Mouse (Mus musculus): Measurements from ENCODE around the gene Zfp217. TPM values are rescaled to one million over a fixed set of nuclear protein-coding genes. Genes with fewer than 3 reads are reported as not detected.

Gene Zfp217
- polyA plus RNA-seq, 1 experiment from 2014 or later: 4.4 TPM

GRCm38 (mm10) chr2:170110306-170110705 lies 37.6 kb downstream of the Zfp217 start:
- Histone ChIP-seq H3K36me3 (ENCODE audit: insufficient read depth, low read length) (peaks cover 63% of the 10 kb centered on the region), H3K4me2 (replicated peaks; ENCODE audit: low read depth, low read length) (no peak overlapping the region), H3K4me3 (ENCODE audit: low read length) (no peak overlapping the region), H3K4me1 (ENCODE audit: insufficient read depth, low read length) (no peaks in the 10 kb centered on the region), H3K27ac (ENCODE audit: low read length) (no peak overlapping the region), H3K9me3 (ENCODE audit: low read length) (no peaks in the 10 kb centered on the region), H3K9ac (replicated peaks; ENCODE audit: low read length) (no peak overlapping the region), H3K27me3 (ENCODE audit: insufficient read depth, low read length) (no peaks in the 10 kb centered on the region)
- no peak for ATAC-seq (ENCODE audit: low FRiP score, low TSS enrichment)
- WGBS: 63% methylated on average over 8 of the region's 8 CpGs

GRCm38 (mm10) chr2:170109528-170109927 lies 38.4 kb downstream of the Zfp217 start:
- no peak for ATAC-seq (ENCODE audit: low FRiP score, low TSS enrichment)
- H3K9ac ChIP-seq (replicated peaks; ENCODE audit: low read length): no peak overlapping the region
- no peaks in the 10 kb centered on the region for H3K27me3 ChIP-seq (ENCODE audit: insufficient read depth, low read length)
- no peaks in the 10 kb centered on the region for H3K4me1 ChIP-seq (ENCODE audit: insufficient read depth, low read length)
- no peak overlapping the region for H3K4me3 ChIP-seq (ENCODE audit: low read length)
- no peak overlapping the region for H3K27ac ChIP-seq (ENCODE audit: low read length)
- no peaks in the 10 kb centered on the region for H3K9me3 ChIP-seq (ENCODE audit: low read length)
- WGBS: 67% methylated on average over 5 of the region's 5 CpGs
- no peak overlapping the region for H3K4me2 ChIP-seq (replicated peaks; ENCODE audit: low read depth, low read length)
- H3K36me3 ChIP-seq (ENCODE audit: insufficient read depth, low read length): peaks cover 56% of the 10 kb centered on the region

GRCm38 (mm10) chr2:170107791-170108190 lies 40.1 kb downstream of the Zfp217 start:
- no peak overlapping the region for H3K27ac ChIP-seq (ENCODE audit: low read length)
- no peak for ATAC-seq (ENCODE audit: low FRiP score, low TSS enrichment)
- H3K27me3 ChIP-seq (ENCODE audit: insufficient read depth, low read length): no peaks in the 10 kb centered on the region
- peaks cover 38% of the 10 kb centered on the region for H3K36me3 ChIP-seq (ENCODE audit: insufficient read depth, low read length)
- no peaks in the 10 kb centered on the region for H3K9me3 ChIP-seq (ENCODE audit: low read length)
- 76% methylated on average over 3 of the region's 3 CpGs for WGBS
- no peak overlapping the region for H3K4me2 ChIP-seq (replicated peaks; ENCODE audit: low read depth, low read length)
- H3K4me3 ChIP-seq (ENCODE audit: low read length): no peak overlapping the region
- no peak overlapping the region for H3K9ac ChIP-seq (replicated peaks; ENCODE audit: low read length)
- no peaks in the 10 kb centered on the region for H3K4me1 ChIP-seq (ENCODE audit: insufficient read depth, low read length)

- H3K9me3 ChIP-seq (ENCODE audit: low read length): no peaks in the 10 kb centered on the region
- H3K27ac ChIP-seq (ENCODE audit: low read length): no peak overlapping the region
- WGBS: 79% methylated on average over 9 of the region's 9 CpGs
- no peak for ATAC-seq (ENCODE audit: low FRiP score, low TSS enrichment)
- no peaks in the 10 kb centered on the region for H3K27me3 ChIP-seq (ENCODE audit: insufficient read depth, low read length)
- no peak overlapping the region for H3K9ac ChIP-seq (replicated peaks; ENCODE audit: low read length)
- H3K4me3 ChIP-seq (ENCODE audit: low read length): no peak overlapping the region
- no peak overlapping the region for H3K4me2 ChIP-seq (replicated peaks; ENCODE audit: low read depth, low read length)
- peaks cover 29% of the 10 kb centered on the region for H3K36me3 ChIP-seq (ENCODE audit: insufficient read depth, low read length)
- H3K4me1 ChIP-seq (ENCODE audit: insufficient read depth, low read length): 0 out of 2 replicates have a peak, but pooled peaks cover 4% of the 10 kb centered on the region
Measured at GRCm38 (mm10) chr2:170106000-170106399, 41.9 kb downstream of the Zfp217 start.

- no peak overlapping the region for H3K4me2 ChIP-seq (replicated peaks; ENCODE audit: low read depth, low read length)
- no peak for ATAC-seq (ENCODE audit: low FRiP score, low TSS enrichment)
- 88% methylated on average over 6 of the region's 6 CpGs for WGBS
- no peaks in the 10 kb centered on the region for H3K27me3 ChIP-seq (ENCODE audit: insufficient read depth, low read length)
- H3K36me3 ChIP-seq (ENCODE audit: insufficient read depth, low read length): peaks cover 14% of the 10 kb centered on the region
- no peak overlapping the region for H3K4me3 ChIP-seq (ENCODE audit: low read length)
- H3K4me1 ChIP-seq (ENCODE audit: insufficient read depth, low read length): 0 out of 2 replicates have a peak, but pooled peaks cover 4% of the 10 kb centered on the region
- H3K9me3 ChIP-seq (ENCODE audit: low read length): no peaks in the 10 kb centered on the region
- no peak overlapping the region for H3K27ac ChIP-seq (ENCODE audit: low read length)
- H3K9ac ChIP-seq (replicated peaks; ENCODE audit: low read length): no peak overlapping the region
Measured at GRCm38 (mm10) chr2:170104396-170104795, 43.5 kb downstream of the Zfp217 start.

GRCm38 (mm10) chr2:170103852-170104251 lies 44.1 kb downstream of the Zfp217 start:
- H3K4me1 ChIP-seq (ENCODE audit: insufficient read depth, low read length): 0 out of 2 replicates have a peak, but pooled peaks cover 4% of the 10 kb centered on the region
- WGBS: 52% methylated on average over 9 of the region's 9 CpGs
- no peak overlapping the region for H3K4me2 ChIP-seq (replicated peaks; ENCODE audit: low read depth, low read length)
- no peak for ATAC-seq (ENCODE audit: low FRiP score, low TSS enrichment)
- no peaks in the 10 kb centered on the region for H3K9me3 ChIP-seq (ENCODE audit: low read length)
- H3K4me3 ChIP-seq (ENCODE audit: low read length): no peak overlapping the region
- H3K27me3 ChIP-seq (ENCODE audit: insufficient read depth, low read length): no peaks in the 10 kb centered on the region
- no peak overlapping the region for H3K9ac ChIP-seq (replicated peaks; ENCODE audit: low read length)
- H3K27ac ChIP-seq (ENCODE audit: low read length): no peak overlapping the region
- H3K36me3 ChIP-seq (ENCODE audit: insufficient read depth, low read length): peaks cover 11% of the 10 kb centered on the region

GRCm38 (mm10) chr2:170103341-170103740 lies 44.6 kb downstream of the Zfp217 start:
- no peaks in the 10 kb centered on the region for H3K27me3 ChIP-seq (ENCODE audit: insufficient read depth, low read length)
- ATAC-seq (ENCODE audit: low FRiP score, low TSS enrichment): no peak
- WGBS: 77% methylated on average over 5 of the region's 5 CpGs
- no peak overlapping the region for H3K4me2 ChIP-seq (replicated peaks; ENCODE audit: low read depth, low read length)
- H3K4me3 ChIP-seq (ENCODE audit: low read length): no peak overlapping the region
- no peaks in the 10 kb centered on the region for H3K9me3 ChIP-seq (ENCODE audit: low read length)
- H3K27ac ChIP-seq (ENCODE audit: low read length): no peak overlapping the region
- no peak overlapping the region for H3K9ac ChIP-seq (replicated peaks; ENCODE audit: low read length)
- 0 out of 2 replicates have a peak, but pooled peaks cover 4% of the 10 kb centered on the region for H3K4me1 ChIP-seq (ENCODE audit: insufficient read depth, low read length)
- H3K36me3 ChIP-seq (ENCODE audit: insufficient read depth, low read length): peaks cover 11% of the 10 kb centered on the region

- Histone ChIP-seq H3K4me1 (ENCODE audit: insufficient read depth, low read length) (0 out of 2 replicates have a peak, but pooled peaks cover 4% of the 10 kb centered on the region), H3K36me3 (ENCODE audit: insufficient read depth, low read length) (peaks cover 4% of the 10 kb centered on the region; the same call in 1 of the 2 replicates), H3K9me3 (ENCODE audit: low read length) (peaks cover 3% of the 10 kb centered on the region; the same call in 1 of the 2 replicates), H3K4me2 (replicated peaks; ENCODE audit: low read depth, low read length) (no peak overlapping the region), H3K9ac (replicated peaks; ENCODE audit: low read length) (no peak overlapping the region), H3K4me3 (ENCODE audit: low read length) (no peak overlapping the region), H3K27me3 (ENCODE audit: insufficient read depth, low read length) (no peaks in the 10 kb centered on the region), H3K27ac (ENCODE audit: low read length) (no peak overlapping the region)
- WGBS: 70% methylated on average over 7 of the region's 7 CpGs
- ATAC-seq (ENCODE audit: low FRiP score, low TSS enrichment): no peak
Measured at GRCm38 (mm10) chr2:170101932-170102331, 46.0 kb downstream of the Zfp217 start.

- H3K4me3 ChIP-seq (ENCODE audit: low read length): no peak overlapping the region
- no peak overlapping the region for H3K4me2 ChIP-seq (replicated peaks; ENCODE audit: low read depth, low read length)
- 2% methylated on average over 12 of the region's 12 CpGs for WGBS
- H3K27me3 ChIP-seq (ENCODE audit: insufficient read depth, low read length): no peaks in the 10 kb centered on the region
- ATAC-seq (ENCODE audit: low FRiP score, low TSS enrichment): peak; percentile 41; the same call in 1 of the 2 replicates
- peaks cover 4% of the 10 kb centered on the region; the same call in 1 of the 2 replicates for H3K9me3 ChIP-seq (ENCODE audit: low read length)
- H3K36me3 ChIP-seq (ENCODE audit: insufficient read depth, low read length): peaks cover 2% of the 10 kb centered on the region; the same call in 1 of the 2 replicates
- H3K9ac ChIP-seq (replicated peaks; ENCODE audit: low read length): 0 out of 2 replicates have a peak overlapping the region, but pooled peaks have one; percentile 23
- 0 out of 2 replicates have a peak, but pooled peaks cover 4% of the 10 kb centered on the region for H3K4me1 ChIP-seq (ENCODE audit: insufficient read depth, low read length)
- H3K27ac ChIP-seq (ENCODE audit: low read length): no peak overlapping the region
Measured at GRCm38 (mm10) chr2:170101132-170101531, 46.8 kb downstream of the Zfp217 start.

GRCm38 (mm10) chr2:170094871-170095270 lies 53.0 kb downstream of the Zfp217 start:
- Histone ChIP-seq H3K4me2 (replicated peaks; ENCODE audit: low read depth, low read length) (no peak overlapping the region), H3K4me1 (ENCODE audit: insufficient read depth, low read length) (peaks cover 4% of the 10 kb centered on the region; the same call in 1 of the 2 replicates), H3K27ac (ENCODE audit: low read length) (no peak overlapping the region), H3K36me3 (ENCODE audit: insufficient read depth, low read length) (no peaks in the 10 kb centered on the region), H3K4me3 (ENCODE audit: low read length) (no peak overlapping the region), H3K27me3 (ENCODE audit: insufficient read depth, low read length) (no peaks in the 10 kb centered on the region), H3K9me3 (ENCODE audit: low read length) (peaks cover 4% of the 10 kb centered on the region; the same call in 1 of the 2 replicates), H3K9ac (replicated peaks; ENCODE audit: low read length) (no peak overlapping the region)
- 93% methylated on average over 9 of the region's 9 CpGs for WGBS
- no peak for ATAC-seq (ENCODE audit: low FRiP score, low TSS enrichment)

Data from kidney, embryonic 16.5 days (tissue).